Mouse (Mus musculus): ENCODE results near the gene Ppa2. TPM values are rescaled to one million over a fixed set of nuclear protein-coding genes. Genes with fewer than 3 reads are reported as not detected.

The Ppa2 gene
- polyA plus RNA-seq, 1 experiment from 2014 or later, result 88.5 TPM

GRCm38 (mm10) chr3:133361406-133361805 lies 51.5 kb downstream of the Ppa2 start:
- no peak overlapping the region for H3K9ac ChIP-seq (ENCODE audit: low read length)
- 87% methylated on average over 1 of the region's 1 CpGs for WGBS
- no peak overlapping the region for H3K4me2 ChIP-seq
- H3K27me3 ChIP-seq (ENCODE audit: control insufficient read depth, insufficient read depth, low read length), result no peaks in the 10 kb centered on the region
- H3K4me1 ChIP-seq (ENCODE audit: control insufficient read depth, insufficient read depth, low read length), result no peaks in the 10 kb centered on the region
- H3K27ac ChIP-seq (ENCODE audit: low read depth, low read length), result no peak overlapping the region
- no peak for ATAC-seq (ENCODE audit: low FRiP score)
- H3K4me3 ChIP-seq (ENCODE audit: low read depth, low read length), result no peak overlapping the region
- no peaks in the 10 kb centered on the region for H3K36me3 ChIP-seq (ENCODE audit: control insufficient read depth, insufficient read depth, low read length)
- H3K9me3 ChIP-seq (ENCODE audit: control insufficient read depth, low read length), result no peaks in the 10 kb centered on the region
- no peak for DNase-seq (ENCODE audit: low spot score, missing footprints)

DNA sequence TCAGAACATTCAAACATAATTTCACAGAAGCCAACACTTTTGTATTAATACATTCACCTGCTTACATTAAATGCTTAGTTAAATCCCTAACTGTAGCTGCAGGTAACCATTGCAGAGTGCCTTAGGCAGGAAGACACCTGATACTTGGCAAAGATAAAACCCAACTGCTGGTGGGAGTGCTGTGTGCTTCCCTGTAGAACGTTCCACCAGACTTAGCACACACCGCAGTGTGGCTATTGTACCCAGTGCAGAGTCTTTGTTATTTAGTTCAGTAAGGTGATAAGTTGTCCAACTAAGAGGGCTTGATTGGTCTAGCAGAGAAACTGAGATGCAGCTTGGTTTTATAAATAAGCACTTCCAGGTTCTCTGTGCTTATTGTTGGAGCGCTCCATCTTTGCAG lies 54.2 kb downstream of the Ppa2 start:
- Histone ChIP-seq H3K27ac (ENCODE audit: low read depth, low read length) (no peak overlapping the region), H3K4me3 (ENCODE audit: low read depth, low read length) (no peak overlapping the region), H3K27me3 (ENCODE audit: control insufficient read depth, insufficient read depth, low read length) (no peaks in the 10 kb centered on the region), H3K9ac (ENCODE audit: low read length) (no peak overlapping the region), H3K4me1 (ENCODE audit: control insufficient read depth, insufficient read depth, low read length) (no peaks in the 10 kb centered on the region), H3K4me2 (no peak overlapping the region), H3K9me3 (ENCODE audit: control insufficient read depth, low read length) (no peaks in the 10 kb centered on the region), H3K36me3 (ENCODE audit: control insufficient read depth, insufficient read depth, low read length) (no peaks in the 10 kb centered on the region)
- ATAC-seq (ENCODE audit: low FRiP score) (no peak), DNase-seq (ENCODE audit: low spot score, missing footprints) (no peak)
- WGBS, result 90% methylated on average over 3 of the region's 3 CpGs

DNA sequence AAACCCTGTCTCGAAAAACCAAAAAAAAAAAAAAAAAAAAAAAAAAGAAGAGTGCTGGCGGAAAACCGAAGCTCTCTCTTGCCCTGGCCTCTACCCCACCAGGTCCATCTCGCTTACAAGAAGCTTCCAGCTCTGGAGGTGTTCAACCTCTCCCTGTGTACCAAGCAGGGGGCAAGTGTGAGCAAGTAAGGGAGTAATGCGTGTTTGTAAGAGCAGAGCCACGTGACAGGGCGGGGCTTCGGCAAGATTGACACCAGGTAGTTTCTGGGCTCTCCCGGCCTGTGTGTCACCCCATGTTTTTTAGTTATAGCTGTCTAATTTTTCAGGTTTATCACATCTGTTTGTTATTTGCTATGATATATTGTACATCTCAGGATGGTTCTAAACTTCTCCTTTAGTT lies 56.2 kb downstream of the Ppa2 start:
- Histone ChIP-seq H3K4me2 (no peak overlapping the region), H3K4me1 (ENCODE audit: control insufficient read depth, insufficient read depth, low read length) (no peaks in the 10 kb centered on the region), H3K27ac (ENCODE audit: low read depth, low read length) (no peak overlapping the region), H3K9me3 (ENCODE audit: control insufficient read depth, low read length) (no peaks in the 10 kb centered on the region), H3K36me3 (ENCODE audit: control insufficient read depth, insufficient read depth, low read length) (no peaks in the 10 kb centered on the region), H3K27me3 (ENCODE audit: control insufficient read depth, insufficient read depth, low read length) (no peaks in the 10 kb centered on the region), H3K9ac (ENCODE audit: low read length) (no peak overlapping the region), H3K4me3 (ENCODE audit: low read depth, low read length) (no peak overlapping the region)
- ATAC-seq (ENCODE audit: low FRiP score), result no peak
- no peak for DNase-seq (ENCODE audit: low spot score, missing footprints)
- 86% methylated on average over 9 of the region's 9 CpGs for WGBS

DNA sequence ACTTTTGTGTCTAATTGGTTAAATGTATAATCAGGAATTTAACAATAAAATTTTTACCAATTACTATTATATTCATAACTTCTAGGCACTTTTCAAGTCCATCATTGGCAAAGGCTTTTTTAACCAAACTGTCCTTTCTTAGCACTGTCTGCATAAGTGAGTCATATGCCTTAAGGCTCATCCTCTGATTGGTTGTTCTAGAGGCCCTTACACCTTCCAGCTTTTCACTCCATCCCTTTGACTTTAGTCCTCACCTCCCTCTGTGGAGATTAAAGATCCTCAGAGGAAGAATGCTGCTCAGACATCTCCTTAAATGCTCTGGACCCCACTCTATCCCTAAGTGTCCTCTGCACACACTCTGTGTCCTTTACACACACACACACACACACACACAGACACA lies 68.3 kb downstream of the Ppa2 start:
- Histone ChIP-seq H3K4me2 (no peak overlapping the region), H3K9ac (ENCODE audit: low read length) (no peak overlapping the region), H3K9me3 (ENCODE audit: control insufficient read depth, low read length) (no peaks in the 10 kb centered on the region; the same call in 1 of the 2 replicates), H3K36me3 (ENCODE audit: control insufficient read depth, insufficient read depth, low read length) (peaks cover 7% of the 10 kb centered on the region), H3K27me3 (ENCODE audit: control insufficient read depth, insufficient read depth, low read length) (no peaks in the 10 kb centered on the region), H3K27ac (ENCODE audit: low read depth, low read length) (no peak overlapping the region), H3K4me1 (ENCODE audit: control insufficient read depth, insufficient read depth, low read length) (no peaks in the 10 kb centered on the region), H3K4me3 (ENCODE audit: low read depth, low read length) (no peak overlapping the region)
- DNase-seq (ENCODE audit: low spot score, missing footprints) (no peak), ATAC-seq (ENCODE audit: low FRiP score) (no peak)

DNA sequence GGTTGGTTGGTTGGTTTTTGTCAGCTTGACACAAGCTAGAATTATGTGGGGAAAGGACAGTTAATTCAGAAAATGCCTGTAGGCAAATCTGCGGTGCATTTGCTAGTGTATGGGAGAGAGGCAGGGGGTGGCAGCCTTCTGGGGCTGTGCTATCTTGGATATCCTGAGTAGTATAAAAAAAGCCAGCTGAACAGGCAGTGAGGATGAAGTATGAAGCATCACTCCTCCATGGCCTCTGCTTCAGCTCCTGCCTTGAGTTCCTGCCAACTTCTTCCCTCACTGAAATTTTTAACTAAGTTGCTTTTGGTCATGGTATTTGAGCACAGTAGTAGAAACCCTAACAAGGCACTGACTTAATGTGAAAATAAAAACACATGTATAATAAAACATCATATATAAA lies 70.1 kb downstream of the Ppa2 start:
- 100% methylated on average over 1 of the region's 1 CpGs for WGBS
- Histone ChIP-seq H3K27me3 (ENCODE audit: control insufficient read depth, insufficient read depth, low read length) (no peaks in the 10 kb centered on the region), H3K36me3 (ENCODE audit: control insufficient read depth, insufficient read depth, low read length) (peaks cover 7% of the 10 kb centered on the region), H3K4me2 (no peak overlapping the region), H3K27ac (ENCODE audit: low read depth, low read length) (no peak overlapping the region), H3K4me3 (ENCODE audit: low read depth, low read length) (no peak overlapping the region), H3K4me1 (ENCODE audit: control insufficient read depth, insufficient read depth, low read length) (no peaks in the 10 kb centered on the region), H3K9me3 (ENCODE audit: control insufficient read depth, low read length) (no peaks in the 10 kb centered on the region; the same call in 1 of the 2 replicates), H3K9ac (ENCODE audit: low read length) (no peak overlapping the region)
- DNase-seq (ENCODE audit: low spot score, missing footprints) (no peak), ATAC-seq (ENCODE audit: low FRiP score) (no peak)

DNA sequence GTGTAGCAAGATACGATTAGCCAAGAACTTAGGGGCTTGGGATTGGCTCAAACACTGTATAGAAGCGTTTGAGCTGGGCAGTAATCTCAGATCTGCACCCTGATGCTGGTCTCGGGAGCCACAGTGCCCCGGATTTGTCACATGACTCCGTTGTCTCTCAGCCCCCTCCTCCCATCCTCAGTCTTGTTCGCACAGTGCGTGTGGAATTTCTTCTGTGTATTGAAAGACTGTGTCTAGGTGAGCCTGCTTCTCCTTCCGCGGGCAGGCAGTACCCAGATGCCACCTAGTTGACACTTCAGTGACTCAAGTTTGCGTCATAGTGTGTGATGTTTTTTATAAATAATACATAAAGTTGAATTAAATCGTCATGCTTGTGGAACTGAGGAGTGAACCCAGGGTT lies 71.6 kb downstream of the Ppa2 start:
- DNase-seq (ENCODE audit: low spot score, missing footprints) (no peak), ATAC-seq (ENCODE audit: low FRiP score) (no peak)
- Histone ChIP-seq H3K4me2 (no peak overlapping the region), H3K27ac (ENCODE audit: low read depth, low read length) (no peak overlapping the region), H3K4me1 (ENCODE audit: control insufficient read depth, insufficient read depth, low read length) (no peaks in the 10 kb centered on the region), H3K36me3 (ENCODE audit: control insufficient read depth, insufficient read depth, low read length) (peaks cover 7% of the 10 kb centered on the region), H3K9me3 (ENCODE audit: control insufficient read depth, low read length) (no peaks in the 10 kb centered on the region; the same call in 1 of the 2 replicates), H3K9ac (ENCODE audit: low read length) (no peak overlapping the region), H3K4me3 (ENCODE audit: low read depth, low read length) (no peak overlapping the region), H3K27me3 (ENCODE audit: control insufficient read depth, insufficient read depth, low read length) (no peaks in the 10 kb centered on the region)
- 87% methylated on average over 11 of the region's 11 CpGs for WGBS

- no peak overlapping the region for H3K4me2 ChIP-seq
- no peaks in the 10 kb centered on the region; the same call in 1 of the 2 replicates for H3K9me3 ChIP-seq (ENCODE audit: control insufficient read depth, low read length)
- H3K27ac ChIP-seq (ENCODE audit: low read depth, low read length), result no peak overlapping the region
- no peaks in the 10 kb centered on the region for H3K4me1 ChIP-seq (ENCODE audit: control insufficient read depth, insufficient read depth, low read length)
- WGBS, result 83% methylated on average over 9 of the region's 9 CpGs
- H3K27me3 ChIP-seq (ENCODE audit: control insufficient read depth, insufficient read depth, low read length), result no peaks in the 10 kb centered on the region
- ATAC-seq (ENCODE audit: low FRiP score) (0 out of 2 replicates have a peak, but pooled peaks have one; percentile 49), DNase-seq (ENCODE audit: low spot score, missing footprints) (no peak)
- H3K36me3 ChIP-seq (ENCODE audit: control insufficient read depth, insufficient read depth, low read length), result peaks cover 7% of the 10 kb centered on the region
- H3K4me3 ChIP-seq (ENCODE audit: low read depth, low read length), result no peak overlapping the region
- no peak overlapping the region for H3K9ac ChIP-seq (ENCODE audit: low read length)
Observed at GRCm38 (mm10) chr3:133382147-133382546, 72.2 kb downstream of the Ppa2 start.

- Histone ChIP-seq H3K36me3 (ENCODE audit: control insufficient read depth, insufficient read depth, low read length) (no peaks in the 10 kb centered on the region), H3K9ac (ENCODE audit: low read length) (no peak overlapping the region), H3K27me3 (ENCODE audit: control insufficient read depth, insufficient read depth, low read length) (no peaks in the 10 kb centered on the region), H3K27ac (ENCODE audit: low read depth, low read length) (no peak overlapping the region), H3K4me1 (ENCODE audit: control insufficient read depth, insufficient read depth, low read length) (no peaks in the 10 kb centered on the region), H3K4me2 (no peak overlapping the region), H3K9me3 (ENCODE audit: control insufficient read depth, low read length) (no peaks in the 10 kb centered on the region), H3K4me3 (ENCODE audit: low read depth, low read length) (no peak overlapping the region)
- ATAC-seq (ENCODE audit: low FRiP score) (no peak), DNase-seq (ENCODE audit: low spot score, missing footprints) (no peak)
- WGBS, result 66% methylated on average over 6 of the region's 6 CpGs
Observed at GRCm38 (mm10) chr3:133384164-133384708, 74.3 kb downstream of the Ppa2 start.

DNA sequence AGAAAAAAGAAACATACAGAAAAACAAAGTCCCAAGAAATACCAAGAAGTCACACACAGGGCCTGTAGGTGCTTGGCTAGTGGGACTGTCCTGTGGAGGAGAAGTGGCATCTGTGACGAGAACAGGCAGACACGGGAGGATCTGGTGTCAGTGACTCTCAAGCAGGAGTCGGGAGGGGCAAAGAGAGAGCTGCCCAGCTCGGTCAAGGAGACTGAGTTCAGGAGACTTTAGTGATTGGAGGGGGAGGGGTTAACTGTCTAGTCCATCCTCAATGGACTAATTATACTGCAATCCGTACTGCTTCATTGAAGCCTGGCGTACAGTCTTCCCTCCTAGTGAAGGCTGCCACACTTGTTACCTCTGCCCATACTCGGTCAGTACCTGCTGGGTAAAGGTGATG lies 77.4 kb downstream of the Ppa2 start:
- no peak overlapping the region for H3K27ac ChIP-seq (ENCODE audit: low read depth, low read length)
- DNase-seq (ENCODE audit: low spot score, missing footprints) (no peak), ATAC-seq (ENCODE audit: low FRiP score) (no peak)
- no peak overlapping the region for H3K9ac ChIP-seq (ENCODE audit: low read length)
- H3K27me3 ChIP-seq (ENCODE audit: control insufficient read depth, insufficient read depth, low read length), result no peaks in the 10 kb centered on the region
- no peak overlapping the region for H3K4me2 ChIP-seq
- no peak overlapping the region for H3K4me3 ChIP-seq (ENCODE audit: low read depth, low read length)
- WGBS, result 80% methylated on average over 7 of the region's 7 CpGs
- H3K9me3 ChIP-seq (ENCODE audit: control insufficient read depth, low read length), result no peaks in the 10 kb centered on the region
- H3K4me1 ChIP-seq (ENCODE audit: control insufficient read depth, insufficient read depth, low read length), result no peaks in the 10 kb centered on the region
- H3K36me3 ChIP-seq (ENCODE audit: control insufficient read depth, insufficient read depth, low read length), result no peaks in the 10 kb centered on the region

Measured in midbrain, embryonic 11.5 days (tissue).